Mouse (Mus musculus) neutrophil, adult 5-6 weeks (primary cell): ENCODE measurements around the gene Pik3c2b. TPM values are rescaled to one million over a fixed set of nuclear protein-coding genes. Genes with fewer than 3 reads are reported as not detected.

Experiments used
- ATAC-seq: fragments of 151-379, 151-347 bp; 2 replicates; pipeline ENCODE4 v1.8.0; 2017; ENCODE audit warnings: mild to moderate bottlenecking, moderate TSS enrichment; ENCODE audit not compliant: insufficient number of reproducible peaks, poor library complexity, low FRiP score, severe bottlenecking; ENCODE audit errors: extremely low read depth
- total RNA-seq: library from RNA; stranded (forward); fragments of 200-1000 nt; gene quantifications from 2 replicates; pipeline ENCODE4 v1.2.3, GENCODE M21; 2017

Pik3c2b gene
- total RNA-seq, 1 experiment from 2014 or later: 33.1 TPM

DNA sequence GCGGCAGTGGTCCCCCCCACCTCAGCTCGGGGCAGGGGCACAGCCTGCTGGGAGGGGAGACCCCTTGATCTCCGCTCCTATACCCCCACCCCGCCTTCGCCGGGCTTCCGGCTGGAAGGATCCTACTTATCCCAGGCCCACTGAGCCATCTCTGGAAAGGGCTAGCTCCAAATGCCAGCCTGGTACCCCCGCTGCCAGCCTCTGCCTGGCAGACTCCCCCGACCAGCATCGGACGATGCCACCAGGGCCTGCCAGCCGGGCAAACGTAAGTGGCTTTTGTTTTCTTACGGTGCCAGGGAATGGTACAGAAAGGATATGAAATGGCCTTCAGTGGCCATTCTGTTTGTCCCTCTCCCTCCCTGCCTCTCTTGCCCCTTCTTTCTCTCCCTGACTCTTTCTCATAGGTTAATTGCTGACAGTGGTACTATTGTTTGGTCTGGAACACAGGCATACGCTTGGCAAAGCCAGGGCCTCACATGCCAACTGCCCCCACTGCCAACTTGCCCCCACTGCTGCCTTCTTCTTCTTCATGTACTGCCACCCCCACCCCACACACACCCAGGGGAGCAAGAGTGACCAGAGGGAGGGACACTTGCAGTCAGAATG, 23.3 kb downstream of the Pik3c2b start:
- no peak for ATAC-seq

DNA sequence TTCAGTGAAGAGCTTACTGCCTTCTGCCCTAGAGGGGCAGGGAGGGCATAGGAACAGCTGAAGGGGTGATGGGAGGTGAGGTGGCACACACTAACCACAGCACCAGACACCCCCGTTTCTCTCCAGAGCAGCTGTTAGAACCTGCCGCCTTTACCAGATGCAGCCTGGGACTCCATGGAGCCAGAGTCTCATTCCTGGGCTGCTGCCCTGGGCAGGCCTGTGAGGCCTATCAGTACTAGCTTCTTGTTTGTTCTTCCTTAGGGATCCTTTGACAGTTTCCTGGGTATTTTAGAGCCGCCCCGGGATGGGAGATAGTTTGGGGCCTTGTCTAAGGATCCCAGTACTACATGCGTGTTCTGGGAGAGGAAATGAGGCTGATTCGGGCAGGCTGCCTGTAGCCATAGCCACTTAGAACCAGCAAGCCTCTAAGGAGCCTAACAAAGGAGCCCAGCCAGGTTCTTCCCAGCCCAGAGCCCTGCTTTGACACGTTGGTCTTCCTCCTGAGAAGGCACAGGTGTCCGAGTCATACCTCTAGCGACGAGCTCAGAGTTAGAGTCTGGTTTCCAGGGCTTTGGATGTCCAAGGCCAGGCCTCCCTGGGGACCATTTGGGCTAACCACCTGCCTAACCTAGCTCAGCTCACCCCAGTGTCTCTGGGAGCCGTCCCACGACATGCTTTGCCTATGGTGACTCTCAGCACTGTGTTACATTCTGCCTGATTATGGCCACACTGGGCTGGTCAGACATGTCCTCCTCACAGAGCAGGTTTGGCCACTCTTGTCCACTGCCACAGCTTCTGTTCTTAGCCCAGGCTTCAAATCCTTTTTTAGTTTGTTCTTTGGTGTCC, 24.0 kb downstream of the Pik3c2b start:
- no peak for ATAC-seq

DNA sequence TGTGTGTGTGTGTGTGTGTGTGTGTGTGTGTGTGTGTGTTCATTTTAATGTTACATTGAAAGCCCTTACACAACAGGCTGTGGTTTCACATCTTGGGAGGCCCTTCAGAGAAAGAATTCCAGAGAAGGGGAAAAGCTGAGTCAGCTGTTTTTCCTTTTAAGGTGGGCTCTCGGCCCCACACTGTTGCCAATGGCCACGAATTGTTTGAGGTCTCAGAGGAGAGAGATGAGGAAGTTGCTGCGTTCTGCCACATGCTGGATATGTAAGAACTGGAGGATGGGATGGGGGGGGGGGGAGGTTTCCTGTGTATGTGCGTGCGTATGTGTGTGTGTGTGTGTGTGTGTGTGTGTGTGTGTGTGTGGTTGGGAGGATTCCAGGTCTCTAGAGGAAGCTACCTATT, 24.7 kb downstream of the Pik3c2b start:
- ATAC-seq: no peak

DNA sequence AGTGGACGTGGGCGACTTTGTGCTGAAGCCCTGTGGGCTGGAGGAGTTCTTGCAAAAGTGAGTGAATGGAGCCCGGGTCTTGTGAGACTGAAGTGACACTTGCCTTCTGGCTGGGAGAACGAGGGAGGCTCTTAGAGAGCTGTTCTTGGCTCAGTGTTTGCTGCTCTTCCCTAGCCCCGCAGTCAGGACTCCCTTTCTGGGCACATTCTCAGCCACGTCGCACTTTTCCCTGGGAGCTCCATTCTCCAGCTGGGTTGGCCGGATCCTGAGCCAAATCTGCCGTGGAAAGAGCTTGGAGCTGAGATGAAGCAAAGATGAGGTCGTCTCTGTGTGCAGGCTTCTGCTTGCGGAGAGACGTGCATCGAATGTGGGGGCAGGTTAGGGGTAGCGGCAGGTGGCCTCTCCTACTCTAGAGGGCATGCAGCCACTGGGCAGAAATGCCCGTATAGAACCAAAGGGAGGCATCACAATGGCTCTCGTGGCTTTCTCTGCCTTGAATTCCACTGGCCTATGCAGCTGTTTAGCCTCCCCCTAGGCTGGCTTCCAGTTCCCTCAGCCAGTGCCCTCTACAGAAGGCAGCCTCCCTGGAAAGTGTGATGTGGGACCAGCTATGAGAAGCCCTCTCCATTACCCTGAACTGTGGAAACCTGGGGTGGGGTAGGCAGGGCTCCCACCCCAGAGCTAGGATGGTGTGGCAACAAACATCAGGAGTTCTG, 26.4 kb downstream of the Pik3c2b start:
- no peak for ATAC-seq

DNA sequence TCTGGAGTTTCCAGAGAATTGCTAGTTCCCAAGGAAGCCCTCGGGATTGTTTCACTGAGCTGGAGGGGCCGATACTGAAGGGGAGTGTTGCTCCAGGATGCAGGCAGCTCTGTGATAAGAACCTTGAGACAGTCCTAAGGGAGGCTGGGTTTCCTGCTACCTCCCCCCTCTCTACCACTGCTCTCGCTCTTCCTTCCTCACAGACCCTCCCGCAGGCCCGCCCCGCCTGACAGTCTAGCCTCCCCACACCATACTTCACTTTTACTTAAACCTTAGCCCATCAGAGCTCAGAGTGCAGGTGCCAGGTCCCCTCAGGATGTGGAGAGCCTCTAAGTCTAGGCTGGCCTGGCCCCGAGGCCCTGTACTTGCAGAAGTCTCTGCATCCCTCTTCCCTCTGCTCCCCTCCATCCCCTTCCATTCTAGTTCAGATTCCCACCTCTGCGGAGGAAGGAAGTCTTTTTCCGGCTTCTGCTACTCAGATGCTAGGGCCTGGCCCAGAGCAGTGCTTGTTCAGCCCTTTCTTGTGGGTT, 27.9 kb downstream of the Pik3c2b start:
- ATAC-seq: peak; percentile 28; the same call in 1 of the 2 replicates

DNA sequence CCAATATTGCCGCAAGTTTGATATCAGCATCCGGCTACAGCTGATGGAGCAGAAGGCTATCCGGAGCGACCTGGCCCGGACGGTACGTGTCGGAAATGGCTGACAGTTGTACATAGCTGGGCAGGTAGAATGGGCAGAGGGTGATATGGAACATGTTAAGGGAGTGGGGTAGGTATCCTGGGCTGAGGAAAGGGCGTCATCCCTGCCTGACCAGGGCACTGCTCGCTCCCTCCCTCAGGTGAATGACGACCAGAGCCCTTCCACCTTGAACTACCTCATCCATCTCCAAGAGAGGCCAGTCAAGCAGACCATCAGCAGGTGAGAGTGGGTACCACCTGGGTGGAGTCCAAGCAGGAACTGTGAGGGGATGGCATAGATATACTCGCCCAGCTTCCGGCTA, 29.1 kb downstream of the Pik3c2b start:
- no peak for ATAC-seq

DNA sequence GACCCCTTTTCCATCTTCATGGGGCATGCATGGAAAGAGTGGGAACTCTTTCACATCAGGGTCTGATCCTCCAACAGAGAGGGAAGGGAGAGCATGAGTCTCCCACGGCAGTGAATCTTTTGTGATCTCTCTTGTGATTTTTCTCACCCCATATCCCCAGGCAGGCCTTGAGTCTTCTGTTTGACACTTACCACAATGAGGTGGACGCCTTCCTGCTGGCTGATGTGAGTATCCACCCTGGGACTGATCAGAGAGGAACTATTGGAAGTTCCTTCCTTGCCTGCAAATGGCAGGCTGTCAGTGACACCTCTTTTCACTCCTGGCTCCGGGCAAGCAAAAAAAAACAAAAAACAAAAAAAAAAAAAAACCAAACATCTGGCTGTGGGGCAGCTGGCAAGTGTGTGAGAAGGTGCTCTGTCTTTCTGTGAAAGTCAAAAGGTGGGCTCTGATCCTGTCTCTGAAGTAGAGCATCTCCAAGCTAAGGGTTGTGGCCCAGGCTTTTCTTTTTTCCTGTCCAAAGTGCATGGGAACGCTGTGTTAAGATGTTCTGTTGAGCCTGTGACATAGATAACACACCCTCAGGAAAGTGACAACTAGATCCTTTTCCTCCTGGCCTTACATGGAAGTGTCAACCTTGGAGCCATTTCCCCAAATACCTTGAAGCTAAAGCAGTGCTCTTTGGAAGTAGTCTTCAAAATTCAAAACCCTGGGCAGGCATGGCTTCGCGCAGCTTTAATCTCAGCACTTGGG, 30.4 kb downstream of the Pik3c2b start:
- ATAC-seq: no peak

DNA sequence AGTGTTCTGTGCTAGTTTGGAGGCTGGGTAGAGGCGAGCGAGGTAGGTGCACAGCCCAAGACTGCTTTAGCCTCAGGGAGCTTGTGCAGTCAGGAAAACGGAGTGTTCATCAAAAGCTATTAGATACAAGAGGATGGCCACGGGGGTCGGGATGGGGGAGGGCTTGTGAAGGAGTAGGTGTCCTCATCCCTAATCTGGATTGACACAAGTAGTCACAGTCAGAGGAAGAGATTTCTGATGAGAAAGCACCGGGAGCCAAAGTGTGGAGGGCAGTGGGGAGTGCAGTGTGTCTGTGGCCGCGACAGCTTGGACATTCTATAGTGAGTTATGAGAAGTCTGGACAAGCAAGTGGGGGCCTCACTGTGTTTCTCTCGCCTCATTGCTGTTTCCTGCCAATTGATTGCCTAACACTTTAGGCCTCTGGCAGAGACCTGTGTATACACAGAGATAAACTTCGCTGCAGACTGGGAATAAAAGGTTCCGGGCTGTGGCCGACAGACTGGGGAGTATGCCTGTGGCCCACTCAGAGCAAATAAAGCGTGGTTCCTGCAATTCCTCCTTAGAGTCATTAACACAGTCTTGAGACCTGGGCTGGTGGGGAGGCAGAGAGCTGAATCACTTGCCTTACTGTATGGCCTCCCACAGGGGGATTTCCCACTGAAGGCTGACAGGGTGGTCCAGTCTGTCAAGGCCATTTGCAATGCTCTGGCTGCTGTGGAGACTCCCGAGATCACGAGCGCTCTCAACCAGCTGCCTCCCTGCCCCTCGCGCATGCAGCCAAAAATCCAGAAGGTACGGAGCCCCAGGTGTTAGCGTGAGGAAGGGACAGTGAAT, 31.4 kb downstream of the Pik3c2b start:
- no peak for ATAC-seq

DNA sequence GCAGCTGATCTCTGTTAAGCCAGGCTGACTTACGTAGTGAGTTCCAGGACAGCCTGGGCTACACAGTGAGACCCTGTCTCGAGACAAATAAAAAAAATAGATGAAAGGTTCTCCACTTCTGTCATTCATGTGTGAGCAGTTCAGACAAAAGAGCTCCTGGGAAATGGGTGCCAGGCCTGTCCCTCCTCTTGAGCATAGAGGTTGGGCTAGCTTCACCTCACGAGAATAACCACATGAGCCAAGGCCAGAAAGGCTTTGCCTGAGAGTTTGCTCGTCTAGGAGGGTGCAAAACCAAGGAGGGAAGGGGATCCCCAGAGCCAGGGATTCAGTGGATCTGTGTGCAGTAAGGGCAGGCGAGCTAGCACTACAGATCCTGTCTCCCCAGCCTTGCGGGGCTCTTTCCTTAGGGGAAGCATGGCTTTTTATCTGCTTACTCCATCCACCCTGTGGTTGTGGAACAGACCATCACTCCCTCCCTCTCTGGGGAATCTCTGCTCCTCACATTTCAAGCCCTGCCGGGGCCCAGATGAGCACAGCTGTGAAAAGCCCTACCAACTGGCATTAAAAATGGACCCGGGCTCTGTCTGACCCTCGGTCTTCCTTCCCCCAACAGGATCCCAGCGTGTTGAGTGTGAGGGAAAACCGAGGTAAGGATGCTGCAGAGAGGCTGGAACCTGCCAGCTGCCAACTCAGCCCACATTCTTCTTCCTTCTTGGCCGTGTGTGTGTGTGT, 32.3 kb downstream of the Pik3c2b start:
- ATAC-seq: no peak

DNA sequence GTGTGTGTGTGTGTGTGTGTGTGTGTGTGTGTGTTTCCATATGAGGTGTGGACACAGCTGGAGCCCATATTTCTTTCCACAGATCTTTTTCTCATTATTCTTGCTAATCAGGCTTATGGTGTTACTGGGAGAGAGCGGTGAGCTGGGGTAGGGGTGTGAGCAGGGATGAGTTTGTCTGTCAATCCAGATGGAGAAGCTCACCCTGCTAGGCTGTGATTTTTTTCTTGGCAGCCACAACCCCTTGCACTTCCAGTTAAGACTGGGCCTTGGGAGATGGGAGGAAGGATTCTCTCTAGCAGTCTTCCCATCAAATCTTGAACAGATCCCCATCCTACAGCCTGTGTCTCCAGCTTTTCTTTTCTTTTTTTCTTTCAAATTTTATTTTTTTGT, 32.9 kb downstream of the Pik3c2b start:
- ATAC-seq: no peak

DNA sequence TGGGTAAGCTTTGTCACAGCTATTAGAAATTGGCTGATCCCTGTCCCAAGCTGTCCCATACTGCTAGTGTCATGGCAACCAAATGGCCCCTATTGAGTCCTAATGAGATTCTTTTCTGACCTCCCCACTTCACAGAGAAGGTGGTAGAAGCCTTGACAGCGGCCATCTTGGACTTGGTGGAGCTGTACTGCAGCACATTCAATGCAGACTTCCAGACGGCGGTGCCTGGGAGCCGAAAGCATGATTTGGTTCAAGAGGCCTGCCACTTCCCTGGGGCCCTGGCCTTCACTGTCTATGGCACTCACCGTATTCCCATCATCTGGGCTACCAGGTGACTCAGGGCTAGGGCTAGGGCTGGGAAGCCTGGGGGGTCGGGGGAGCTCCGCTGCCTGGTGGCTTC, 34.0 kb downstream of the Pik3c2b start:
- ATAC-seq: no peak

DNA sequence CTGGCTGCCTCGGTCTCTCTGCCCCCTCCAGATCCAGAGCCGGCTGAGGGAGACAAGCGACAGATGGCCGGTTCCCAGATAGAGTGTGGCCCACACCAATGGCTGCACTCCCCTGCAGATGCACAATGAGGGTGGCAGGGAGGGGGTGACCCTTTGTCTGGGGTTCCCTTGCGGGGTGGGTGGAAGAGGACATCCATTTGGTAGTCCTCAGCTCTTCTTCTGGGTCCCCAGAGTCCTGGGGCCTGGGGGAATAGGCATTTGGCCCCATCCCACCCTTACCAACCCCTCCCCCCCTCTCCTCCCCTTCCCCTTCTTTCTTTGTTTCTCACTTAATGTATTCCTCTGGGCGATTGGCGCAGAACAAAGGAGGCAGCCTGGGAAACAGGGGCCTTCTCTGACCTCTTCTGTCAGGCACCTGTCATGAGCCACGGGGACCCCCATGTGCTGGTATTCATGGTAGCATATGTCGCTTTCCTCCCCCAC, 34.7 kb downstream of the Pik3c2b start:
- ATAC-seq: no peak

DNA sequence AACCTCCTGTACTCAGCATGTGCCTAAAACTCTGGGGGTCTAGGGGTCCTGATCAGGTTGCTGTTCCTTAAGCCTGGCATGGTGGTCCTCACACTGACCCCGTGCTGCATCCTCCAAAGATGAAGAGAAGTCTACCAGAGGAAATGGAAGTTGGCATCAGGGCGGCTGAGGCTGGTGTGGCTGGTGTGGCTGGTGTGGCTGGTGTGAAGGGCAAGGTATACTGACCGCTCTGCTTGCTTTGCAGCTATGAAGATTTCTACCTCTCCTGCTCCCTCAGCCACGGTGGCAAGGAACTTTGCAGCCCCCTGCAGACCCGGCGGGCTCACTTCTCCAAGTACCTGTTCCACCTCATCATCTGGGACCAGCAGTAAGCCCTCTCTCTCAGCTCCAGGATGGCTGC, 35.2 kb downstream of the Pik3c2b start:
- ATAC-seq: no peak

DNA sequence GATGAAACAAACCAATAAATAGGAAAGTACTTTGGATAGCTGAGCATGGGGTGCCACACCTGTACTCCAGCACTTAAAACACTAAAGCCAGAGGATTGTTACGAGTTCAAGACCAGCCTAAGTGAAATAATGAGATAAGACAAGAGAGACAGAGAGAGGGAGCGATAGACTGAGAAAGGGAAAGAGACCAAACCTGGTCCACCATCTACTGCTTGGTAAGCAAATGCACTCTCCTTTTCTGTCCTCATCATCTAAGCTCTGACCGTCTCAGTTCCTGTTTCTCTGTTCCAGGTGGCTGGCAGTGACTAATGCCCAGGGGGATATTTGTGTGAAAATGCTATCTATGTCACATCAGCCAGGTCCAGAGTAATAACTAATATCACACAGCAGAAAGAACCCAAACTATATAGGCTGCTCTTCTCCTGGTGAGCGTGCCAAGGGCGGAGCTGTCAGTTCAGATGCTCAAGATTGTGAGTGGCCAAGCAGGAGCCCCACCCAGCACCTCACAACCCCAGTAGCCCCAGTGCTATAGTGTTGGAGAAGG, 37.6 kb downstream of the Pik3c2b start:
- ATAC-seq: peak; percentile 75

DNA sequence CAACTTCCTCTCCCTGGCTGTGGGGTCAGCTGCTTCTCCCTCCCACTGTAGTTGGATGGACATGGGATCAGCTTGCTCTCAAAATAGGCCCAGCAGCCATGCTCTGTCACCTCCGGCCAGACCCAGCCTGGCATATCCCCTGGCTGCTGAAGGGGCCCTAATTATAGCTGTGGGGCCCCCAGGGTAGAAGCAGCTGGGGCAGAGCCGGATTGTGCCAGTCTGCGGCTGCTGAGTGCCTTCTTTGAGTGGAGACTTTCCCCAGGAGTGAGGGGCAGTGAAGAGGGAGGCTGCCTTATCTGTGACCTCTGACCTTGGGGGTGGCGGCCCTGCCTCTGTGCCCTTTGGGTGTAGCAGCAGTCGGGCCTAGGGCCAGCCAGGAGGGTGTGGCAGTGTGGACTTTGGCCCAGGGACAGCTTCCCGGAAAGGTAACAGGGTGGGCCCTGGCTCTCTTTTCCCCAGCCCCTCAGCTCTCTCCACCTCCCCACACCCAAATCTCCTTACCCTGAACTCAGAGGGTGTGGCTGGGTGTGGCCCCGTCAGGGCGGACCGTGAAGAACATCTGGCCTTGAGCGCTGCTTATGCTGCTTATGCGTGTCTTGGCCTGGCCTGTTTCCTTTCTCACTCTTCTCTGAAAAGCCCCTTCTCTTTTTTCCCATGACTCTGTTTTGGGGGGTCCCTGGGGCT, 38.6 kb downstream of the Pik3c2b start:
- ATAC-seq: peak; percentile 33; the same call in 1 of the 2 replicates

DNA sequence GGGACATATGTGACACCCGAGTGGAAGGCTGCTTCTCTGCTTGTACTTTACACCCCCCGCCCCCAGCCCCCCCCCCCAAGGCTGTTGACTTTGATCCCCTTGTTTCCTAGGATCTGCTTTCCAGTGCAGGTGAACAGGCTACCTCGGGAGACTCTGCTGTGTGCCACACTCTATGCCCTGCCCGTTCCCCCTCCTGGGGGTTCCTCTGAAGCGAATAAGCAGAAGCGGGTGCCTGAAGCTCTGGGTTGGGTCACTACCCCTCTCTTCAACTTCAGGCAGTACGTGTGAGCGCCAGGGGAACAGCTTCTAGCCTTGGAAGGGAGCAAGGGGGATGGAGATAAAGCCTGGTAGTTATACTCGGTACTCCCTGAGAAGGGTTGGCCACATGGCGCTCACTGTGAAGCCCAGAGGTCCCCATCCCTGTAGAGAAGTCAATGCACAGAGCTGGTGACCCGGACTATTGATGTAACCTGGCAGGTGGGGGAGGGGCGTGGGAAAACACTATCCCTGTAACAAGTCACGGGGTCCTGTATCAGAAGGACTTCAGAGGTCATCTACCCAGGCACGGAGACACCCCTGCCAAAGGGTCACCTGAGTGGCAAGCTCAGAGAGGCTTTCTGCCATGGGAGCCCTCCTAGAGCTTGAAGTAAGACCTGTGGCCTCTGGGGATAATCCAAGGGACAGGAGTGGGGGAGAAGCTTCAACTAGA, 39.4 kb downstream of the Pik3c2b start:
- ATAC-seq: no peak
